Mouse (Mus musculus) heart, postnatal 25 days (tissue): Measurements from ENCODE around the gene Nrgn. TPM values are rescaled to one million over a fixed set of nuclear protein-coding genes. Genes with fewer than 3 reads are reported as not detected.

Experiments used
- DNase-seq: peaks from one replicate; pipeline ENCODE4 v3.0.0; 2022; ENCODE audit warnings: low spot score
- intact Hi-C: fragments of 180-260 bp; cut with DNase I; formaldehyde crosslinking; loops from one replicate; pipeline ENCODE4 v1.15.1; 2025
- total RNA-seq, 2 experiments: library from RNA; stranded (reverse); gene quantifications; 2 replicates each; pipeline ENCODE4 v1.2.3; 2021

Gene Nrgn
- total RNA-seq, 2 experiments from 2014 or later, result 3.2 to 6.7 TPM

GRCm38 (mm10) chr9:37530888-37531705 lies 21.6 kb downstream of the Nrgn start:
- no peak for DNase-seq
- intact Hi-C loops, result no loop called here

GRCm38 (mm10) chr9:37530031-37530887 lies 22.4 kb downstream of the Nrgn start:
- intact Hi-C loops, result no loop called here
- DNase-seq, result peak; percentile 83

- peak; percentile 40 for DNase-seq
- intact Hi-C loops, result loop anchor here (5.0 kb wide), 2 partner anchors 66 to 89 kb away; no protein-coding TSS in a partner anchor
Measured at GRCm38 (mm10) chr9:37528225-37528970, 24.3 kb downstream of the Nrgn start.

GRCm38 (mm10) chr9:37527396-37528224 lies 25.1 kb downstream of the Nrgn start, which contains the start of gene Esam:
Gene Esam (plus strand): TSS chr9:37528078.
- intact Hi-C loops, result loop anchor here (2.0 to 5.0 kb wide), 4 partner anchors 17 to 90 kb away; partner anchors contain the start of gene Msantd2
- peak; percentile 82 for DNase-seq

GRCm38 (mm10) chr9:37526443-37527395 lies 26.0 kb downstream of the Nrgn start:
- DNase-seq, result no peak
- intact Hi-C loops, result loop anchor here (2.0 to 5.0 kb wide), 4 partner anchors 18 to 91 kb away; partner anchors contain the start of gene Msantd2

- intact Hi-C loops, result loop anchor here (5.0 kb wide), 2 partner anchors 63 to 92 kb away; no protein-coding TSS in a partner anchor
Measured at GRCm38 (mm10) chr9:37525461-37525860, 27.2 kb downstream of the Nrgn start.

GRCm38 (mm10) chr9:37519995-37520394 lies 32.7 kb downstream of the Nrgn start:
- DNase-seq, result no peak
- intact Hi-C loops, result no loop called here

More at GRCm38 (mm10) chr9:37525461-37525860, 27.2 kb downstream of the Nrgn start:
- no peak for DNase-seq

- intact Hi-C loops, result no loop called here
- DNase-seq, result no peak
Measured at GRCm38 (mm10) chr9:37518991-37519390, 33.7 kb downstream of the Nrgn start.

GRCm38 (mm10) chr9:37517467-37517866 lies 35.2 kb downstream of the Nrgn start:
- intact Hi-C loops, result no loop called here
- no peak for DNase-seq

- DNase-seq, result no peak
- intact Hi-C loops, result no loop called here
Measured at GRCm38 (mm10) chr9:37514456-37514855, 38.2 kb downstream of the Nrgn start.

GRCm38 (mm10) chr9:37512097-37512496 lies 40.6 kb downstream of the Nrgn start:
- intact Hi-C loops, result no loop called here
- no peak for DNase-seq

- DNase-seq, result no peak
- intact Hi-C loops, result no loop called here
Measured at GRCm38 (mm10) chr9:37506023-37506422, 46.7 kb downstream of the Nrgn start.

GRCm38 (mm10) chr9:37504348-37504747 lies 48.4 kb downstream of the Nrgn start:
- DNase-seq, result no peak
- intact Hi-C loops, result no loop called here

- no peak for DNase-seq
- intact Hi-C loops, result no loop called here
Measured at GRCm38 (mm10) chr9:37501170-37501569, 51.5 kb downstream of the Nrgn start.

- intact Hi-C loops, result no loop called here
- DNase-seq, result no peak
Measured at GRCm38 (mm10) chr9:37500201-37500600, 52.5 kb downstream of the Nrgn start.

- intact Hi-C loops, result no loop called here
- no peak for DNase-seq
Measured at GRCm38 (mm10) chr9:37496325-37496724, 56.4 kb downstream of the Nrgn start.

- intact Hi-C loops, result no loop called here
- no peak for DNase-seq
Measured at GRCm38 (mm10) chr9:37495761-37496160, 56.9 kb downstream of the Nrgn start.
